Mouse (Mus musculus) heart, adult 2 months (tissue): ENCODE data around the gene Smc1a. TPM values are rescaled to one million over a fixed set of nuclear protein-coding genes. Genes with fewer than 3 reads are reported as not detected.

Experiments used
- DNase-seq, 2 experiments: peaks; one replicate each; pipeline ENCODE4 v3.0.0; 2021
- H3K27ac ChIP-seq: fragments of 200-600 bp; 2 replicates; pipeline ENCODE4 v1.8.1; 2022
- H3K27me3 ChIP-seq: fragments of 200-500 bp; 2 replicates; pipeline ENCODE4 v1.6.1; 2012; ENCODE audit warnings: mild to moderate bottlenecking, low read length, inconsistent platforms, mixed read lengths; ENCODE audit not compliant: control insufficient read depth, insufficient read depth
- H3K36me3 ChIP-seq: fragments of 200-500 bp; 2 replicates; pipeline ENCODE4 v1.6.1; 2012; ENCODE audit warnings: low read length, inconsistent platforms; ENCODE audit not compliant: control insufficient read depth, insufficient read depth
- H3K4me1 ChIP-seq: fragments of 200-500 bp; 2 replicates; pipeline ENCODE4 v1.6.1; 2011; ENCODE audit warnings: low read length; ENCODE audit not compliant: control insufficient read depth, insufficient read depth
- H3K4me3 ChIP-seq: fragments of 200-600 bp; 2 replicates; pipeline ENCODE4 v1.8.1; 2022
- H3K79me2 ChIP-seq: fragments of 200-500 bp; replicated peaks from 2 replicates; pipeline ENCODE4 v1.6.1; 2012; ENCODE audit warnings: mild to moderate bottlenecking, inconsistent platforms, low read length, moderate library complexity, mixed read lengths; ENCODE audit not compliant: control insufficient read depth, insufficient read depth
- H3K9ac ChIP-seq: fragments of 200-500 bp; 2 replicates; pipeline ENCODE4 v1.6.1; 2012; ENCODE audit warnings: low read depth, mild to moderate bottlenecking, control low read depth, inconsistent platforms, low read length, mixed read lengths
- CTCF ChIP-seq: fragments of 200-600 bp; IDR thresholded peaks from 2 replicates; pipeline ENCODE4 v1.8.1; 2022; ENCODE audit warnings: antibody characterized with exemption, mild to moderate bottlenecking, moderate library complexity
- EP300 ChIP-seq: fragments of 200-500 bp; IDR thresholded peaks from 2 replicates; pipeline ENCODE4 v1.6.1; 2011; ENCODE audit warnings: low read depth, low read length, control low read depth; ENCODE audit not compliant: insufficient read depth
- POLR2A ChIP-seq: fragments of 200-500 bp; IDR thresholded peaks from 2 replicates; pipeline ENCODE4 v1.6.1; 2011; ENCODE audit warnings: mild to moderate bottlenecking, low read depth, low read length, control low read depth; ENCODE audit not compliant: insufficient read depth
- WGBS: fragments of 180-500 bp; shearing (Covaris S2); methylation state at CpG from one replicate; pipeline ENCODE4 v1.1.7; 2018; 5-methylcytosine and 5-hydroxymethylcytosine counted together
- intact Hi-C: fragments of 180-260 bp; cut with DNase I; formaldehyde crosslinking; loops from one replicate; pipeline ENCODE4 v1.15.1; 2025
- polyA plus RNA-seq: library from polyadenylated mRNA; depleted of rRNA; stranded (reverse); fragments of >200 nt; gene quantifications from 2 replicates; pipeline ENCODE4 v1.2.3, GENCODE M21; 2012; rRNA removed
- total RNA-seq, 2 experiments: library from RNA; stranded (reverse); gene quantifications; 2 replicates each; pipeline ENCODE4 v1.2.3; 2021

Smc1a gene
- total and polyA plus RNA-seq, 3 experiments, result 13.8 to 26.6 (median 22.6) TPM

GRCm38 (mm10) chrX:152097572-152097971, 81.3 kb downstream of the Smc1a start:
- no peak for TF ChIP-seq POLR2A
- TF ChIP-seq CTCF, result no peak
- no peak for TF ChIP-seq EP300
- H3K4me3 ChIP-seq, result no peak overlapping the region
- H3K9ac ChIP-seq, result no peak overlapping the region
- no peaks in the 10 kb centered on the region for H3K27me3 ChIP-seq
- DNase-seq, result no peak
- no peaks in the 10 kb centered on the region for H3K79me2 ChIP-seq
- 33% methylated on average over 1 of the region's 1 CpGs for WGBS
- no peaks in the 10 kb centered on the region for H3K4me1 ChIP-seq
- intact Hi-C loops, result no loop called here
- no peak overlapping the region for H3K27ac ChIP-seq
- H3K36me3 ChIP-seq, result no peaks in the 10 kb centered on the region

Other genes starting within 250 kb of the Smc1a start
- gene Huwe1, start 215.6 kb upstream of the Smc1a start, total RNA-seq, result 100 to 1,000 TPM; 151 to 152 TPM
- gene Huwe1, start 215.6 kb upstream of the Smc1a start, polyA plus RNA-seq, result 45.5 and 65.0 TPM in 2 replicates
- 100 to 1,000 TPM; 225 to 246 TPM for gene Hsd17b10, start 14.6 kb upstream of the Smc1a start, total RNA-seq
- gene Hsd17b10, start 14.6 kb upstream of the Smc1a start, polyA plus RNA-seq, result 132 and 162 TPM in 2 replicates
- gene Ribc1, start 133 bp upstream of the Smc1a start, total RNA-seq, result under 1 TPM in 1 of 2 experiments, not detected in 1; 0.31 TPM
- gene Ribc1, start 133 bp upstream of the Smc1a start, polyA plus RNA-seq, result 0.29 TPM in 1 of 2 replicates, not detected in the other
- 10 to 100 TPM; 61.3 to 75.9 TPM for gene Iqsec2, start 127.8 kb downstream of the Smc1a start, total RNA-seq
- 111 and 126 TPM in 2 replicates for gene Iqsec2, start 127.8 kb downstream of the Smc1a start, polyA plus RNA-seq
- 10 to 100 TPM; 29.7 to 48.5 TPM for gene Kdm5c, start 216.6 kb downstream of the Smc1a start, total RNA-seq
- gene Kdm5c, start 216.6 kb downstream of the Smc1a start, polyA plus RNA-seq, result 17.7 and 32.7 TPM in 2 replicates